Mouse (Mus musculus) intestine, embryonic 15.5 days (tissue): ENCODE results near the gene Rtel1. TPM values are rescaled to one million over a fixed set of nuclear protein-coding genes. Genes with fewer than 3 reads are reported as not detected.

Source experiments
- ATAC-seq: fragments of 200-750 bp; cut with Nextera tagmentation; 2 replicates; pipeline ENCODE4 v1.8.0; 2017; ENCODE audit warnings: moderate TSS enrichment, moderate library complexity
- H3K27ac ChIP-seq: fragments of 300-500 bp; sonication (generic); 2 replicates; pipeline ENCODE4 v1.5.1; 2015; ENCODE audit warnings: mild to moderate bottlenecking, inconsistent platforms
- H3K27me3 ChIP-seq: fragments of 300-500 bp; sonication (generic); replicated peaks from 2 replicates; pipeline ENCODE4 v1.6.1; 2015; ENCODE audit warnings: inconsistent platforms
- H3K36me3 ChIP-seq: fragments of 300-500 bp; sonication (generic); 2 replicates; pipeline ENCODE4 v1.6.1; 2015; ENCODE audit warnings: inconsistent platforms
- H3K4me1 ChIP-seq: fragments of 300-500 bp; sonication (generic); replicated peaks from 2 replicates; pipeline ENCODE4 v1.6.1; 2015; ENCODE audit warnings: inconsistent platforms
- H3K4me2 ChIP-seq: fragments of 300-500 bp; sonication (generic); replicated peaks from 2 replicates; pipeline ENCODE4 v1.6.1; 2015; ENCODE audit warnings: mild to moderate bottlenecking, inconsistent platforms
- H3K4me3 ChIP-seq: fragments of 300-500 bp; sonication (generic); replicated peaks from 2 replicates; pipeline ENCODE4 v1.5.1; 2015; ENCODE audit warnings: inconsistent platforms
- H3K9ac ChIP-seq: fragments of 300-500 bp; sonication (generic); 2 replicates; pipeline ENCODE4 v1.6.1; 2015; ENCODE audit warnings: inconsistent platforms
- H3K9me3 ChIP-seq: fragments of 300-500 bp; sonication (generic); 2 replicates; pipeline ENCODE4 v1.6.1; 2016; ENCODE audit warnings: inconsistent platforms
- WGBS: fragments of 180-500 bp; shearing (Covaris S2); methylation state at CpG from one replicate; pipeline ENCODE4 v1.1.7; 2015; 5-methylcytosine and 5-hydroxymethylcytosine counted together
- polyA plus RNA-seq: library from polyadenylated mRNA; unstranded; fragments of >200 nt; fragmentation: Nextera tagmentation; extraction: Ambion mirVana; gene quantifications from 2 replicates; pipeline ENCODE4 v1.2.1, GENCODE M21; 2015

Rtel1 gene
- polyA plus RNA-seq, 1 experiment from 2014 or later = 30.3 TPM

GRCm38 (mm10) chr2:181334023-181334422, 14.5 kb downstream of the Rtel1 start:
- H3K9me3 ChIP-seq = no peaks in the 10 kb centered on the region
- H3K27ac ChIP-seq = no peak overlapping the region
- no peaks in the 10 kb centered on the region for H3K27me3 ChIP-seq
- 65% methylated on average over 3 of the region's 3 CpGs for WGBS
- ATAC-seq = peak; percentile 62; the same call in 1 of the 2 replicates
- H3K36me3 ChIP-seq = peaks cover 17% of the 10 kb centered on the region
- H3K4me1 ChIP-seq = no peaks in the 10 kb centered on the region
- H3K4me2 ChIP-seq = no peak overlapping the region
- H3K9ac ChIP-seq = no peak overlapping the region
- H3K4me3 ChIP-seq = no peak overlapping the region

DNA sequence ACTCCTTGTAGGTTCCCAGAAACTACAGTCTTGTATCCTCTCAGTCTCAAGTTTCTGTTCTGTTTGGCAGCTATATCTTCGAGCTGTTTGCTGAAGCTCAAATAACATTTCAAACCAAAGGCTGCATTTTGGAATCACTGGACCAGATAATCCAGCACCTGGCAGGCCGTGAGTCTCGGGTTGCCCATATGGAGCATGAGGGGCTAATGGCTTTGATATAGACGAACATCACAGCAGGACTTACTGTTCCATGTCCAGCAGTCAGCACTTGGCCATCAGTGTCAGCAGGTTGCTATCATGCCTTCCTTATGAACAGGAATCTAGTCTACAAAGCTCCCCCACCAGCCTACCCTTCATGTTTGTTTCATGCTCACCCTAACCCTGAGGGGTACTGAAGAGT, 20.9 kb downstream of the Rtel1 start:
- H3K36me3 ChIP-seq = peaks cover 29% of the 10 kb centered on the region
- no peak overlapping the region for H3K9ac ChIP-seq
- H3K4me1 ChIP-seq = no peaks in the 10 kb centered on the region
- no peak overlapping the region for H3K27ac ChIP-seq
- H3K9me3 ChIP-seq = no peaks in the 10 kb centered on the region
- ATAC-seq = no peak
- no peak overlapping the region for H3K4me3 ChIP-seq
- H3K27me3 ChIP-seq = no peaks in the 10 kb centered on the region
- H3K4me2 ChIP-seq = no peak overlapping the region
- 91% methylated on average over 4 of the region's 4 CpGs for WGBS

DNA sequence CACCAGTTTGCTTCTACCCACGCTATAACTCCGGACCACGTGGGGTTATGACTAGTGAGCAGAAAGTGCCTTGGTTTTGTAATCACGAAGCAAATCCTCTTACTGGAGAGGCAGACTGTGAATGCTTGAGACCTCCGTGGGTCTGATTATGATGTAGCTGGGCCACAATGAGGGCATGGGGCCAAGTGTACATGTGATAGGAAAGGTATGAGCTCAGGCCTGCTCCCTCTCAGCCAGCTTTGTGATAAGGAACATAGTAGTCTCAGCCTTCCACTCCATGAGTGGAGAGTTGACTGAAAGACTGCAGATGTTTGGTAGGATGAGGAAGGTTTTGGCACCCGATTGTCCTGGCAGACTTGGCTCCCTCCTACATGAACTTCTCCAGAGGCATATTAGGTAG, 23.2 kb downstream of the Rtel1 start:
- Histone ChIP-seq H3K4me2 (no peak overlapping the region), H3K4me1 (no peaks in the 10 kb centered on the region), H3K27ac (no peak overlapping the region), H3K4me3 (no peak overlapping the region), H3K36me3 (peaks cover 29% of the 10 kb centered on the region), H3K9me3 (no peaks in the 10 kb centered on the region), H3K27me3 (no peaks in the 10 kb centered on the region), H3K9ac (no peak overlapping the region)
- no peak for ATAC-seq
- WGBS = 93% methylated on average over 6 of the region's 6 CpGs

GRCm38 (mm10) chr2:181356780-181357179, 37.2 kb downstream of the Rtel1 start:
- no peaks in the 10 kb centered on the region for H3K27me3 ChIP-seq
- H3K4me2 ChIP-seq = no peak overlapping the region
- no peak overlapping the region for H3K27ac ChIP-seq
- H3K9me3 ChIP-seq = no peaks in the 10 kb centered on the region
- no peak overlapping the region for H3K4me3 ChIP-seq
- WGBS = 84% methylated on average over 3 of the region's 3 CpGs
- H3K36me3 ChIP-seq = peaks cover 38% of the 10 kb centered on the region
- no peak for ATAC-seq
- no peaks in the 10 kb centered on the region for H3K4me1 ChIP-seq
- no peak overlapping the region for H3K9ac ChIP-seq

- Histone ChIP-seq H3K36me3 (peaks cover 24% of the 10 kb centered on the region), H3K27ac (no peak overlapping the region), H3K9me3 (no peaks in the 10 kb centered on the region), H3K27me3 (no peaks in the 10 kb centered on the region), H3K9ac (peak overlapping the region; percentile 93), H3K4me1 (peaks cover 14% of the 10 kb centered on the region), H3K4me3 (peak overlapping the region; percentile 86), H3K4me2 (peak overlapping the region; percentile 75)
- 81% methylated on average over 3 of the region's 3 CpGs for WGBS
- ATAC-seq = no peak
These were observed 44.4 kb downstream of the Rtel1 start for GRCm38 (mm10) chr2:181363946-181364345.

GRCm38 (mm10) chr2:181364487-181364859, 44.9 kb downstream of the Rtel1 start:
- peaks cover 24% of the 10 kb centered on the region for H3K36me3 ChIP-seq
- peaks cover 14% of the 10 kb centered on the region for H3K4me1 ChIP-seq
- H3K4me3 ChIP-seq = peak overlapping the region; percentile 86
- peak overlapping the region; percentile 93 for H3K9ac ChIP-seq
- no peaks in the 10 kb centered on the region for H3K9me3 ChIP-seq
- no peaks in the 10 kb centered on the region for H3K27me3 ChIP-seq
- 7% methylated on average over 14 of the region's 14 CpGs for WGBS
- H3K27ac ChIP-seq = peak overlapping the region; percentile 90; the same call in 1 of the 2 replicates
- 0 out of 2 replicates have a peak, but pooled peaks have one; percentile 5 for ATAC-seq
- H3K4me2 ChIP-seq = peak overlapping the region; percentile 75

- H3K4me2 ChIP-seq = peak within 1 kb of the TSS; percentile 75
- H3K4me3 ChIP-seq = peak within 1 kb of the TSS; percentile 86
- H3K36me3 ChIP-seq = peaks cover 24% of the 10 kb centered on the region
- H3K4me1 ChIP-seq = peaks cover 14% of the 10 kb centered on the region
- ATAC-seq = peak; percentile 96
- under 1% methylated on average over 71 of the region's 71 CpGs for WGBS
- H3K9ac ChIP-seq = peak within 1 kb of the TSS; percentile 93
- no peaks in the 10 kb centered on the region for H3K9me3 ChIP-seq
- H3K27me3 ChIP-seq = no peaks in the 10 kb centered on the region
- H3K27ac ChIP-seq = peak within 1 kb of the TSS; percentile 90
These were observed 45.5 kb downstream of the Rtel1 start, which contains the start of the genes Zgpat and Arfrp1 for GRCm38 (mm10) chr2:181364860-181365596. Gene Zgpat, plus strand, starts transcription at chr2:181364928. Gene Arfrp1, minus strand, starts transcription at chr2:181365404.

DNA sequence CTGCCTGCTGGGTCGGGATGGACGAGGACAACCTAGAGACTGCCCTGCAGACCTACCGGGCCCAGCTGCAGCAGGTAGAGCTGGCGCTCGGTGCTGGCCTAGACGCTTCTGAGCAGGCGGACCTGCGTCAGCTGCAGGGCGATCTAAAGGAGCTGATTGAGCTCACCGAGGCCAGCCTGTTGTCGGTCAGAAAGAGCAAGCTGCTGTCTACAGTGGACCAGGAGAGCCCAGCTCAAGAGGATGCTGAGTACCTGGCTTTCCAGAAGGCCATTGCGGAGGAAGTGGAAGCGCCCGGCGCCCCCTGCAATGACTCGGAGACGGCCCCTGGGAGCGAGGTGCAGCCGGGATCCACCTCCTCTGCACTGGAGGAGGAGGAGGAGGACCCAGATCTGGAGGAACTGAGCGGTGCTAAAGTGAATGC, 46.1 kb downstream of the Rtel1 start:
- H3K4me3 ChIP-seq = peak overlapping the region; percentile 86
- peaks cover 20% of the 10 kb centered on the region for H3K36me3 ChIP-seq
- peak overlapping the region; percentile 75 for H3K4me2 ChIP-seq
- WGBS = 0% methylated on average over 20 of the region's 20 CpGs
- ATAC-seq = peak; percentile 78
- H3K4me1 ChIP-seq = peaks cover 14% of the 10 kb centered on the region
- H3K9ac ChIP-seq = peak overlapping the region; percentile 93
- no peaks in the 10 kb centered on the region for H3K9me3 ChIP-seq
- no peaks in the 10 kb centered on the region for H3K27me3 ChIP-seq
- H3K27ac ChIP-seq = peak overlapping the region; percentile 90

DNA sequence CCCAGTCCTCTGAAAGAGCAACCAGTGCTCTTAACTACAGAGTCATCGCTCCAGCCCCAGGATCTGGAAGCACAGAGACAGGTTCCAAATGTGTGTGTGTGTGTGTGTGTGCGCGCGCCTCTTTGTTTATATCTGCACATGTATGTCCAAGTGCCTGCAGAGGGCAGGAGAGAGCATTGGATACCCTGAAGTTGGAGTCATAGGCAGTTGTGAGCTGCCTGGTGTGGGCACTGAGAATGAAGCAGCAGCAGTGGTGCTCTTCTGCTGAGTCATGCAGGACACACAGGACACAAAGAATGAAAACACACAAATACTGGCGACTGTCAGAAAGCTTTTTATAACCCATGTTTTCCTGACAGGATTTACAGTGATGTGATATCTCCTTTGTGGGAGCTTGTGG, 50.5 kb downstream of the Rtel1 start:
- H3K4me1 ChIP-seq = peaks cover 7% of the 10 kb centered on the region
- ATAC-seq = no peak
- H3K9me3 ChIP-seq = no peaks in the 10 kb centered on the region
- no peak overlapping the region for H3K4me3 ChIP-seq
- WGBS = 96% methylated on average over 5 of the region's 5 CpGs
- no peaks in the 10 kb centered on the region for H3K27me3 ChIP-seq
- H3K36me3 ChIP-seq = peaks cover 5% of the 10 kb centered on the region; the same call in 1 of the 2 replicates
- no peak overlapping the region for H3K27ac ChIP-seq
- H3K4me2 ChIP-seq = no peak overlapping the region
- H3K9ac ChIP-seq = no peak overlapping the region

DNA sequence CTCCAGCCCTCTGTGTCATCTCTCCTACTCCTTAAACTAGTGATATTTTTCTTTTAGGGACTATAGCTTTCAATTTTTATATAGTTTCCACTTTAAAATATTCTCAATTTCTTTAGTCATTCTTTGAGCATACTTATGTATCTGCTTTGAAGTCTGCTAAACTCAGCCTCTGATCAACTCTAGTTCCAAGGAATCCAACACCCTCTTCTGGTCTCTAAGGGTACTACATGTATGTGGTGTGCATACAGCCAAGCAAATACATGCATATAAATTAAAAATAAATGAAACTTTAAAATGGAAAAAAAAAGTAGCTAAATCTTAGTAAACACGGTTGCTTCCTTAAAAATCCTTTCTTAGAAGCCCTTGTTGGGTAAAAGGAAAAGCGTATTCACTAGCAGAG, 56.2 kb downstream of the Rtel1 start:
- no peaks in the 10 kb centered on the region for H3K27me3 ChIP-seq
- no peak overlapping the region for H3K9ac ChIP-seq
- H3K4me2 ChIP-seq = no peak overlapping the region
- 86% methylated on average over 2 of the region's 2 CpGs for WGBS
- peaks cover 21% of the 10 kb centered on the region for H3K36me3 ChIP-seq
- H3K4me3 ChIP-seq = no peak overlapping the region
- no peaks in the 10 kb centered on the region for H3K4me1 ChIP-seq
- no peak for ATAC-seq
- no peaks in the 10 kb centered on the region for H3K9me3 ChIP-seq
- no peak overlapping the region for H3K27ac ChIP-seq

- H3K27ac ChIP-seq = no peak overlapping the region
- no peak overlapping the region for H3K9ac ChIP-seq
- 73% methylated on average over 2 of the region's 2 CpGs for WGBS
- no peak overlapping the region for H3K4me3 ChIP-seq
- no peaks in the 10 kb centered on the region for H3K27me3 ChIP-seq
- no peak for ATAC-seq
- no peaks in the 10 kb centered on the region for H3K9me3 ChIP-seq
- H3K4me1 ChIP-seq = no peaks in the 10 kb centered on the region
- H3K4me2 ChIP-seq = no peak overlapping the region
- peaks cover 27% of the 10 kb centered on the region for H3K36me3 ChIP-seq
These were observed 57.7 kb downstream of the Rtel1 start for GRCm38 (mm10) chr2:181377230-181377629.

DNA sequence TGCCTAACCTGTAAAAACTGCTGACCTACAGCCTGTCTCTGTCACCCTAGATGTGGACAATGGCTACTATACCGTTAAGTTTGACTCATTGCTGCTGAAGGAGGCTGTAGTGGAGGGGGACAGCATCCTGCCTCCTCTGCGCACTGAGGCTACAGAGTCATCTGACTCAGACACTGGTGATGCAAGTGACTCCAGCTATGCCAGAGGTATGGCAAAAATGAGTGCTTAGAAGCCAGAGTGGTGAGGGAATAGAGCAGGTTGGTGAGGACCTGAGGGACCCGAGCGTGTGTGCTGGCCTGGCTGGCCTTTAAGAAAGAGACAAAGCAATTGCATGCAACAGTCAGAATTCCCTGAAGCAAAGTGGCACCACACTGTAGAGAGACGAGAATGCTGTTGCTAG, 59.2 kb downstream of the Rtel1 start:
- Histone ChIP-seq H3K9me3 (no peaks in the 10 kb centered on the region), H3K36me3 (peaks cover 31% of the 10 kb centered on the region), H3K27me3 (no peaks in the 10 kb centered on the region), H3K4me2 (no peak overlapping the region), H3K27ac (no peak overlapping the region), H3K9ac (no peak overlapping the region), H3K4me1 (no peaks in the 10 kb centered on the region), H3K4me3 (no peak overlapping the region)
- WGBS = 94% methylated on average over 5 of the region's 5 CpGs
- ATAC-seq = no peak

- peaks cover 34% of the 10 kb centered on the region for H3K36me3 ChIP-seq
- no peak within 1 kb of the TSS for H3K27ac ChIP-seq
These were observed 60.2 kb downstream of the Rtel1 start, which contains the start of gene Lime1 for GRCm38 (mm10) chr2:181379778-181380177. Gene Lime1, plus strand, starts transcription at chr2:181380078.

More at GRCm38 (mm10) chr2:181379778-181380177, 60.2 kb downstream of the Rtel1 start, which contains the start of gene Lime1:
- WGBS = 93% methylated on average over 12 of the region's 12 CpGs
- no peak within 1 kb of the TSS for H3K9ac ChIP-seq
- H3K4me1 ChIP-seq = no peaks in the 10 kb centered on the region
- H3K9me3 ChIP-seq = no peaks in the 10 kb centered on the region
- no peak for ATAC-seq
- H3K4me3 ChIP-seq = no peak within 1 kb of the TSS
- no peaks in the 10 kb centered on the region for H3K27me3 ChIP-seq
- no peak within 1 kb of the TSS for H3K4me2 ChIP-seq
